8 mouse cellular contexts compared by ENCODE assay signal in genomic region chr10:42501161-42501560, GRCm38 (mm10). TPM values are rescaled to one million over a fixed set of nuclear protein-coding genes. Genes with fewer than 3 reads are reported as not detected.
A peak's percentile ranks its signal among the peaks of the same experiment; 100 is the strongest.
DNase-seq lines count a peak whose midpoint lies in the region; ATAC-seq lines count a peak whose summit lies in the region.

No protein-coding gene starts in this region.

- H3K4me3 ChIP-seq in limb, embryonic 15.5 days: peak overlapping the region; percentile 94
- peak overlapping the region; percentile 98 for H3K4me3 ChIP-seq in stomach, embryonic 16.5 days (replicated peaks; ENCODE audit: low read length)

- no peaks in the 10 kb centered on the region for H3K9me3 ChIP-seq in limb, embryonic 15.5 days
- H3K9me3 ChIP-seq in stomach, embryonic 16.5 days (replicated peaks; ENCODE audit: control insufficient read depth, low read length): no peaks in the 10 kb centered on the region

- H3K9ac ChIP-seq in limb, embryonic 15.5 days: no peak overlapping the region
- peak overlapping the region; percentile 62 for H3K9ac ChIP-seq in stomach, embryonic 16.5 days (ENCODE audit: low read length)

- no peaks in the 10 kb centered on the region for H3K27me3 ChIP-seq in limb, embryonic 15.5 days
- H3K27me3 ChIP-seq in stomach, embryonic 16.5 days (ENCODE audit: control insufficient read depth, insufficient read depth, low read length): no peaks in the 10 kb centered on the region

- 0 out of 2 replicates have a peak, but pooled peaks cover 5% of the 10 kb centered on the region for H3K4me1 ChIP-seq in limb, embryonic 15.5 days
- no peaks in the 10 kb centered on the region; the same call in 1 of the 2 replicates for H3K4me1 ChIP-seq in stomach, embryonic 16.5 days (ENCODE audit: control insufficient read depth, insufficient read depth, low read length)

- H3K36me3 ChIP-seq in limb, embryonic 15.5 days: no peaks in the 10 kb centered on the region
- no peaks in the 10 kb centered on the region for H3K36me3 ChIP-seq in stomach, embryonic 16.5 days (ENCODE audit: control insufficient read depth, insufficient read depth, low read length)

- peak overlapping the region; percentile 31 for H3K4me2 ChIP-seq in limb, embryonic 15.5 days
- H3K4me2 ChIP-seq in stomach, embryonic 16.5 days (ENCODE audit: low read depth, low read length): peak overlapping the region; percentile 41

- peak; percentile 24 for DNase-seq in adrenal gland, postnatal 10 days
- no peak for DNase-seq in adrenal gland, postnatal 25 days
- peak; percentile 15 for DNase-seq in ovary, adult 18-20 months (ENCODE audit: low spot score)
- DNase-seq in ovary, postnatal 10 days (ENCODE audit: low spot score): no peak
- DNase-seq in right cerebral cortex, postnatal 14 days: no peak
- no peak for DNase-seq in right cerebral cortex, postnatal 25 days

- H3K27ac ChIP-seq in limb, embryonic 15.5 days: peak overlapping the region; percentile 99
- H3K27ac ChIP-seq in stomach, embryonic 16.5 days (ENCODE audit: low read length): peak overlapping the region; percentile 100

- WGBS in limb, embryonic 15.5 days: 84% methylated on average over 5 of the region's 5 CpGs
- WGBS in stomach, embryonic 16.5 days: 75% methylated on average over 5 of the region's 5 CpGs

- no peak for ATAC-seq in limb, embryonic 15.5 days (ENCODE audit: insufficient number of reproducible peaks, low FRiP score, low TSS enrichment, low read depth)
- no peak for ATAC-seq in stomach, embryonic 16.5 days (ENCODE audit: insufficient read depth, low FRiP score)

RNA-seq across cellular contexts. Expression of gene Snx3, which starts 0.7 kb away (rescaled TPM):
- 100 to 1,000 TPM; 163 to 175 TPM for total RNA-seq in adrenal gland, postnatal 10 days (2021)
- 212 and 272 TPM in 2 replicates for total RNA-seq in adrenal gland, postnatal 25 days (2021)
- 331 and 359 TPM in 2 replicates for polyA plus RNA-seq in limb, embryonic 15.5 days (2015; fragmentation: Nextera tagmentation; extraction: Ambion mirVana)
- 350 and 385 TPM in 2 replicates for polyA plus RNA-seq in stomach, embryonic 16.5 days (2015; fragmentation: Nextera tagmentation; extraction: Ambion mirVana)

RNA-seq across cellular contexts. Expression of gene Afg1l, which starts 22.8 kb away (rescaled TPM):
- total RNA-seq in adrenal gland, postnatal 10 days (2021): 10 to 100 TPM; 24.2 to 27.5 TPM
- 18.5 and 19.6 TPM in 2 replicates for total RNA-seq in adrenal gland, postnatal 25 days (2021)
- 5.9 and 6.5 TPM in 2 replicates for polyA plus RNA-seq in limb, embryonic 15.5 days (2015; fragmentation: Nextera tagmentation; extraction: Ambion mirVana)
- 9.2 and 9.8 TPM in 2 replicates for polyA plus RNA-seq in stomach, embryonic 16.5 days (2015; fragmentation: Nextera tagmentation; extraction: Ambion mirVana)

Comparison
In these comparisons a context has a peak if more than half of its experiments do, and no peak if none do; other contexts are left out.
1. DNase-seq: peak in adrenal gland, postnatal 10 days (single experiment) and ovary, adult 18-20 months (single experiment); none in adrenal gland, postnatal 25 days (single experiment), ovary, postnatal 10 days (single experiment), right cerebral cortex, postnatal 14 days (single experiment) and right cerebral cortex, postnatal 25 days (single experiment).